Mouse (Mus musculus): ENCODE measurements around the gene Ect2. TPM values are rescaled to one million over a fixed set of nuclear protein-coding genes. Genes with fewer than 3 reads are reported as not detected.

The Ect2 gene
- polyA plus RNA-seq, 1 experiment from 2014 or later: 35.6 TPM

Other genes starting within 250 kb of the Ect2 start
- gene Nceh1, start 29.1 kb upstream of the Ect2 start, polyA plus RNA-seq (2014; fragmentation: Nextera tagmentation; extraction: Ambion mirVana): 4.3 and 6.8 TPM in 2 replicates
- gene Tnfsf10, start 163.2 kb upstream of the Ect2 start, polyA plus RNA-seq (2014; fragmentation: Nextera tagmentation; extraction: Ambion mirVana): 0.24 and 0.43 TPM in 2 replicates
- gene Ghsr, start 217.5 kb upstream of the Ect2 start, polyA plus RNA-seq (2014; fragmentation: Nextera tagmentation; extraction: Ambion mirVana): not detected in 2 replicates

All from embryonic facial prominence, embryonic 14.5 days (tissue).